Mouse (Mus musculus) MEL (cell line): ENCODE measurements around the gene Rgl1. TPM values are rescaled to one million over a fixed set of nuclear protein-coding genes. Genes with fewer than 3 reads are reported as not detected.

Experiments
- DNase-seq: peaks from one replicate; pipeline ENCODE4 v3.0.0; 2011; ENCODE audit warnings: low read depth, low spot score
- H3K27ac ChIP-seq: 2 replicates; pipeline ENCODE4 v1.5.1; 2012; ENCODE audit warnings: low read depth, mild to moderate bottlenecking, control low read depth, low read length, moderate library complexity; ENCODE audit not compliant: control insufficient read depth
- H3K27me3 ChIP-seq, 2 experiments: fragments of 150-350 bp in 1 of 2; sonication (generic) in 1 of 2; 2 replicates each; pipeline ENCODE4 v1.6.1; 2012; ENCODE audit warnings: low read length in 2 of 2, mild to moderate bottlenecking in 2 of 2, improper control_type of control experiment in 1 of 2, moderate library complexity in 1 of 2; ENCODE audit not compliant: insufficient read depth in 2 of 2, control insufficient read depth in 1 of 2
- H3K36me3 ChIP-seq, 2 experiments: 2 replicates each; pipeline ENCODE4 v1.6.1; 2012 to 2014; ENCODE audit warnings: low read length in 2 of 2, improper control_type of control experiment in 1 of 2, inconsistent platforms in 1 of 2, mild to moderate bottlenecking in 1 of 2; ENCODE audit not compliant: insufficient read depth in 2 of 2, control insufficient read depth in 1 of 2
- H3K4me1 ChIP-seq, 2 experiments: fragments of 150-350 bp in 1 of 2; sonication (generic) in 1 of 2; 2 replicates each; pipeline ENCODE4 v1.6.1; 2012; ENCODE audit warnings: low read length in 2 of 2, improper control_type of control experiment in 1 of 2, mild to moderate bottlenecking in 1 of 2; ENCODE audit not compliant: insufficient read depth in 2 of 2, control insufficient read depth in 1 of 2
- H3K4me3 ChIP-seq, 2 experiments: fragments of 150-350 bp in 1 of 2; sonication (generic) in 1 of 2; 2 replicates each; pipeline ENCODE4 v1.5.1; 2012; ENCODE audit warnings: low read depth in 2 of 2, low read length in 2 of 2, mild to moderate bottlenecking in 2 of 2, moderate library complexity in 2 of 2, control low read depth in 1 of 2, improper control_type of control experiment in 1 of 2; ENCODE audit not compliant: control insufficient read depth in 1 of 2, insufficient read depth in 1 of 2
- H3K79me2 ChIP-seq: 2 replicates; pipeline ENCODE4 v1.6.1; 2012; ENCODE audit warnings: mild to moderate bottlenecking, low read length, moderate library complexity; ENCODE audit not compliant: control insufficient read depth, poor library complexity, insufficient read depth
- H3K9ac ChIP-seq: 2 replicates; pipeline ENCODE4 v1.6.1; 2012; ENCODE audit warnings: low read depth, mild to moderate bottlenecking, control low read depth, low read length, moderate library complexity; ENCODE audit not compliant: control insufficient read depth, poor library complexity, severe bottlenecking
- H3K9me3 ChIP-seq: fragments of 150-350 bp; sonication (generic); replicated peaks from 2 replicates; pipeline ENCODE4 v1.6.1; 2012; ENCODE audit warnings: mild to moderate bottlenecking, low read length, improper control_type of control experiment, moderate library complexity; ENCODE audit not compliant: insufficient read depth
- CHD2 ChIP-seq: IDR thresholded peaks from 2 replicates; pipeline ENCODE4 v1.6.1; 2011; ENCODE audit warnings: low read length, improper control_type of control experiment
- CTCF ChIP-seq, 3 experiments: IDR thresholded peaks in 2 of 3; conservative IDR thresholded peaks in 1 of 3; 2 replicates each; pipeline ENCODE4 v1.5.1; 2011 to 2012; ENCODE audit warnings: low read length in 3 of 3, low read depth in 2 of 3, mild to moderate bottlenecking in 2 of 3, improper control_type of control experiment in 1 of 3, inconsistent platforms in 1 of 3, mixed read lengths in 1 of 3, moderate library complexity in 1 of 3; ENCODE audit not compliant: control insufficient read depth in 1 of 3, insufficient read depth in 1 of 3, poor library complexity in 1 of 3, severe bottlenecking in 1 of 3
- EP300 ChIP-seq, 2 experiments: IDR thresholded peaks; 2 replicates each; pipeline ENCODE4 v1.6.1; 2011; ENCODE audit warnings: improper control_type of control experiment in 2 of 2, low read length in 2 of 2, low read depth in 1 of 2, mild to moderate bottlenecking in 1 of 2
- GABPA ChIP-seq: IDR thresholded peaks from 2 replicates; pipeline ENCODE4 v1.6.1; 2012; ENCODE audit warnings: low read depth, mild to moderate bottlenecking, inconsistent platforms, low read length, improper control_type of control experiment, moderate library complexity
- GATA1 ChIP-seq: IDR thresholded peaks from 2 replicates; pipeline ENCODE4 v1.6.1; 2011; ENCODE audit warnings: low read depth, low read length, improper control_type of control experiment
- HCFC1 ChIP-seq: IDR thresholded peaks from 2 replicates; pipeline ENCODE4 v1.6.1; 2012; ENCODE audit warnings: low read depth, mild to moderate bottlenecking, inconsistent platforms, low read length, improper control_type of control experiment, moderate library complexity
- JUND ChIP-seq: IDR thresholded peaks from 2 replicates; pipeline ENCODE4 v1.6.1; 2011; ENCODE audit warnings: low read depth, mild to moderate bottlenecking, improper control_type of control experiment, low read length
- KAT2A ChIP-seq: conservative IDR thresholded peaks from 2 replicates; pipeline ENCODE4 v1.6.1; 2012; ENCODE audit warnings: low read depth, low read length, improper control_type of control experiment, inconsistent platforms
- MAX ChIP-seq: IDR thresholded peaks from 2 replicates; pipeline ENCODE4 v1.6.1; 2011; ENCODE audit warnings: low read length, improper control_type of control experiment
- MXI1 ChIP-seq: IDR thresholded peaks from 2 replicates; pipeline ENCODE4 v1.6.1; 2011; ENCODE audit warnings: mild to moderate bottlenecking, low read depth, low read length, improper control_type of control experiment
- MYB ChIP-seq: IDR thresholded peaks from 2 replicates; pipeline ENCODE4 v1.6.1; 2011; ENCODE audit warnings: mild to moderate bottlenecking, low read depth, low read length, improper control_type of control experiment
- NRF1 ChIP-seq: IDR thresholded peaks from 2 replicates; pipeline ENCODE4 v1.6.1; 2014; ENCODE audit warnings: low read depth, mild to moderate bottlenecking, inconsistent platforms, low read length, improper control_type of control experiment, moderate library complexity; ENCODE audit not compliant: poor library complexity, insufficient read depth, severe bottlenecking
- POLR2AphosphoS2 ChIP-seq: IDR thresholded peaks from 2 replicates; pipeline ENCODE4 v1.6.1; 2011; ENCODE audit warnings: low read length, improper control_type of control experiment
- RAD21 ChIP-seq: IDR thresholded peaks from 2 replicates; pipeline ENCODE4 v1.6.1; 2011; ENCODE audit warnings: mild to moderate bottlenecking, low read depth, low read length, improper control_type of control experiment
- TAL1 ChIP-seq: IDR thresholded peaks from 2 replicates; pipeline ENCODE4 v1.6.1; 2012; ENCODE audit warnings: mild to moderate bottlenecking, inconsistent platforms, low read length, moderate library complexity, mixed read lengths
- USF2 ChIP-seq, 2 experiments: IDR thresholded peaks; 2 replicates each; pipeline ENCODE4 v1.6.1; 2011 to 2012; ENCODE audit warnings: improper control_type of control experiment in 2 of 2, low read length in 2 of 2, borderline replicate concordance in 1 of 2, inconsistent platforms in 1 of 2, low read depth in 1 of 2, mild to moderate bottlenecking in 1 of 2; ENCODE audit not compliant: insufficient read depth in 1 of 2
- ZC3H11A ChIP-seq: IDR thresholded peaks from 2 replicates; pipeline ENCODE4 v1.6.1; 2012; ENCODE audit warnings: low read depth, mild to moderate bottlenecking, inconsistent platforms, low read length, improper control_type of control experiment
- ZKSCAN1 ChIP-seq: IDR thresholded peaks from 2 replicates; pipeline ENCODE4 v1.6.1; 2012; ENCODE audit warnings: low read depth, mild to moderate bottlenecking, inconsistent platforms, low read length, improper control_type of control experiment, moderate library complexity
- ZNF384 ChIP-seq: IDR thresholded peaks from 2 replicates; pipeline ENCODE4 v1.6.1; 2012; ENCODE audit warnings: low read depth, mild to moderate bottlenecking, inconsistent platforms, low read length, improper control_type of control experiment
- polyA plus RNA-seq, 2 experiments: library from polyadenylated mRNA; stranded (reverse) in 1 of 2; unstranded in 1 of 2; fragments of >175 nt in 1 of 2; fragments of >200 nt in 1 of 2; gene quantifications; 2 replicates each; pipeline versions ENCODE4 v1.2.1 to v1.2.4; 2012; ENCODE audit warnings: low replicate concordance in 2 of 2, low read depth in 1 of 2; ENCODE audit not compliant: insufficient read length in 2 of 2, insufficient read depth in 1 of 2, missing spikeins in 1 of 2
- total RNA-seq: library from RNA; depleted of rRNA; stranded (reverse); fragments of 300-350 nt; gene quantifications from 2 replicates; pipeline ENCODE4 v1.2.3, GENCODE M21; 2012

Rgl1 gene
- total and polyA plus RNA-seq, 3 experiments = 0.12 to 0.39 TPM; not detected in 1

DNA sequence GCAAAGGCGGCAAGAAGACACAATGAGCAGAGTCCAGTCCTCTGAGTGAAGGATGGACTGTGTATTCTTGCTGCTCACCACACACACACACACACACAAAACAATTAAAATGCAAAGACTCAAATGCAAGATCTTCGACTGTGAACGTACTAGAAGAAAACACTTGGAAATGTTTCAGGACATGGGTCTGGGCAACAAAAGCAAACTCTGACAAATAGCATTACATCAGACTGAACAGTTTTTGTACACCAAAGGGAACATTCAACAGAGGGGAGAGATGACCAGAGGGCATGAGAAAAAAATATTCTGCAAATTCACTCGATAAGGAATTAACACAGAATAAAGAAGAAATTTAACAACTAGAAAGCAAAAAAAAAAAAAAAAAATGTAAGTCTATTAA is 52.2 kb downstream of the Rgl1 start:
- Histone ChIP-seq H3K36me3 (no peaks in the 10 kb centered on the region), H3K79me2 (no peaks in the 10 kb centered on the region), H3K4me1 (no peaks in the 10 kb centered on the region), H3K4me3 (no peak overlapping the region), H3K9me3 (no peaks in the 10 kb centered on the region), H3K27ac (no peak overlapping the region), H3K9ac (no peak overlapping the region), H3K27me3 (peaks cover 10 to 13% of the 10 kb centered on the region in 2 experiments)
- no peak for DNase-seq
- TF ChIP-seq HCFC1 (no peak), CHD2 (no peak), GABPA (no peak), ZKSCAN1 (no peak), ZC3H11A (no peak), MYB (no peak), CTCF (IDR thresholded peaks at IDR 0.05 in 2 of 3, conservative IDR thresholded peaks at IDR 0.05 in 1 of 3; ENCODE audit: control insufficient read depth in 1 of 3, insufficient read depth in 1 of 3, low read depth in 2 of 3, low read length in 3 of 3, poor library complexity in 1 of 3, severe bottlenecking in 1 of 3) (no peak), EP300 (IDR thresholded peaks at IDR 0.05; ENCODE audit: low read depth in 1 of 2, low read length in 2 of 2) (no peak), JUND (no peak), GATA1 (no peak), MAX (no peak), POLR2AphosphoS2 (no peak)

GRCm38 (mm10) chr1:152711037-152711436 is 55.1 kb downstream of the Rgl1 start:
- no peak overlapping the region for H3K4me3 ChIP-seq
- H3K9ac ChIP-seq = no peak overlapping the region
- TF ChIP-seq MXI1 (no peak), RAD21 (no peak)
- H3K36me3 ChIP-seq = no peaks in the 10 kb centered on the region
- H3K4me1 ChIP-seq = no peaks in the 10 kb centered on the region
- no peaks in the 10 kb centered on the region for H3K79me2 ChIP-seq
- H3K9me3 ChIP-seq = no peaks in the 10 kb centered on the region
- peaks cover 8 to 15% of the 10 kb centered on the region in 2 experiments for H3K27me3 ChIP-seq
- H3K27ac ChIP-seq = no peak overlapping the region
- no peak for DNase-seq

DNA sequence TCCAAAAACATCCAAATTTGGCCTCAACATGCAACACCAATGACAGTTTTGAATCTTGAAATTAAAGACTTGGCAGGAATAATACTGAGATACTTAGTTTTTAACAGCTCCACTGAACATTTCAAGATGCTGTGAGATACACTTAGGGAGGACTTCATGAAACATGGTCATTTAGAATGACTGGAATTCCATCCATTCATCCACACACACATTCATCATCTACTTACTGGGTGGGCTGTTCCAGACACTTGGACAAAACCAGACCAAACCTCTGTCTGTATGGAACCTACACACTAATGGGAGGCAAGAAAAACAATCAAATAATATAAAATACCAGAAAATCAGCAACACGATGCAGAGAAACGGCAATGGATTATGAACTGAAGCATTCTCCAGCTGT is 58.6 kb downstream of the Rgl1 start:
- no peaks in the 10 kb centered on the region for H3K36me3 ChIP-seq
- no peak overlapping the region for H3K9ac ChIP-seq
- no peak overlapping the region for H3K4me3 ChIP-seq
- H3K4me1 ChIP-seq = no peaks in the 10 kb centered on the region
- DNase-seq = no peak
- H3K79me2 ChIP-seq = no peaks in the 10 kb centered on the region
- peaks cover 5 to 10% of the 10 kb centered on the region in 2 experiments; a peak in 3 of 4 replicates for H3K27me3 ChIP-seq
- H3K9me3 ChIP-seq = no peaks in the 10 kb centered on the region
- H3K27ac ChIP-seq = no peak overlapping the region
- no peak for TF ChIP-seq KAT2A
- no peak for TF ChIP-seq NRF1
- TF ChIP-seq TAL1 = no peak
- TF ChIP-seq USF2 (IDR thresholded peaks at IDR 0.05; ENCODE audit: borderline replicate concordance in 1 of 2, insufficient read depth in 1 of 2, low read depth in 1 of 2, low read length in 2 of 2) = no peak
- no peak for TF ChIP-seq ZNF384
